Mouse (Mus musculus) spleen, adult 18-20 months (tissue): Measurements from ENCODE around the gene Tead1.
A peak's percentile ranks its signal among the peaks of the same experiment; 100 is the strongest.

ENCODE experiments used
- DNase-seq, 2 experiments: peaks; one replicate each; pipeline ENCODE4 v3.0.0; 2022; ENCODE audit warnings: mixed read lengths in 2 of 2

Tead1 gene

DNA sequence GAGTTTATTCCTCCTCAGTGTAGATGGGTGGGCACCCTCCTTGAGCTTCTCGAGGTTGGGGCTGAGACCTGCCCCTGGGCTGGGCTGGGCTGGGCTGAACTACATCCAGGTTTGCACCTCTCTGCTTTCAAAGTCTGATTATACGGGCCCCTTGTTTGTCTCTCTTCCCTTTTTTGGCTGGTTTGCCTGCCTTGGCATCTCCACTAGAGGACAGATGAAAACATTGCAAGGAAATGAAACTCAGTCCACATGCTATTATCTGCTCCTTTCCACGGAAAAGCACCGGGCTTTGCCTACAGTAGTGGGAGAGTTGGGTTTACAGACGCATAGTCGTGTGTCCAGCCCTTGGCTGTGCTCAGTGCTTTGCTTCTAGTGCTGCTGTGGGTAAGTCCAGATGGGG, 60.1 kb downstream of the Tead1 start:
- no peak for DNase-seq

DNA sequence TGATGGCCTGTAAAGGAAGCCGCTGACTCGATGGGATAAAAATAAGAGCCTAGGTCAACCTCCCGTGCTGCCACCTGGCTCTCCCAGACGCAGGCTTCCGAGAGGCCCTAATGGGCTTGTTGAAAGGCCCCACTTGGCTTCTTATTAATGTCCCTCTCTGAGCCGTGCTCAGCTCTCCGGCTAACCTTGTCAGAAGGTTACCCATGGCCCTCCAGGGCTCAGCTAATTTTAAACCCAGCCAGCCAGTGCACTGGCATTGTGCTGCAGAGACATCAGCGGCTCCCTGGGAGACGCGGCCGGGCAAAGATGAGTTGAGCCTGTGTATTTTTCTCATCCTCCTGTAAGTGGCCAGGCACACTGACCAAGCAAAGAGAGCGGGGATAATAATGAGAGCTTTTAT, 62.7 kb downstream of the Tead1 start:
- no peak for DNase-seq

DNA sequence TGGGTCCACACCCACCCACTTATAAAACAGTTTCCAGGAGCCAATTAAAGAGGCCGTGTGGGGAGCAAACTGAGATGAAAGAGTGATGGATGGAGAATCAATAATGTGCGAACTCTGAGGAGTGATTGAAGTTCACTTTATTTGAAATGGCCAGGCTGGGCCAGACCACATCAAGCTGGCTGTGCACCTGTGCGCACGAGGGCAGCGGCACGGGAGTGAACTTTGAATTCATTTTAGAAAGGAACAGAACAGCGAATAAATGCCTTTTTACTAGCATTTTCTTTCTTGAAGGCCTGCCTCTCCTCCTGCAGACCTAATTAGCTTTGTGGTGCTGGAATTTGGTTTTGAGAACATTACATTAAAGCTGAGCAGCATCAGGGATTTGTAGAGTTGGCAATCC, 63.9 kb downstream of the Tead1 start:
- no peak for DNase-seq

DNA sequence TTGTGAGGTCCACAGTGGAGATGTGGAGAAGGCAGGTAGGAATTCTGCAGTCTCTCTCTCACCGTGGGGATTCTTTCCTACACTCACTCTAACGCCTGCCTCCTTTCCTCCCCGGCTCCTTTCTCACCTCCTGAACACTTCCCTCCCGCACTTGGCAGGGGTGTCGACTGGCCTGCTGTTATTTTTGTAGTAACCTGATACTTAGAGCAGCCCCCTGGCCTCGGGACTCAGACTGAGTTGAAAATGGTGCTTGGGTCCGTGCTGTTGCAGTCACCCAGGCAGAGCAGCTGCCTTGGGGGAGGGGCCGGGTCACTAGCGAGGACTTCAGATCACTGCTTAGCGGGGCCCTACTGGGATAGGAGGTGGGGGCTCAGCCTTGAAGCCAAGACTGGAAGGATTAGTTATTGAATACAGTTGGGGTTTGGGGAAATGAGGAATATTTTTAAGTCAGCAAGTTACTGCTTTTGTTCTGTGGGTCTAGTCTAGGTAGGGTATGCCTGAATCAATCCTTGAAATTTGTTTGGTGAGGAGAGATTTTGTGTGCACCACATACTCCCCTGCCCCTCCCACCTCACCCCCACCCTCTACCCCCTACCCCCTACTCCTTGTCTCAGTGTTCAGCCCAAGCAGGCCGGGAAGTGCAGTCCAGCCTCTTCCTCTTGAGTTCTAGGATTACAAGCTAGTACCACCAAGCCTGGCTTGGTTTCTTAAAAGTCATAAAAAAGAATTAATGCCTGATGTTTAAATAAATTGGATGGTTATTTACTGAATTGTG, 64.7 kb downstream of the Tead1 start:
- no peak for DNase-seq

DNA sequence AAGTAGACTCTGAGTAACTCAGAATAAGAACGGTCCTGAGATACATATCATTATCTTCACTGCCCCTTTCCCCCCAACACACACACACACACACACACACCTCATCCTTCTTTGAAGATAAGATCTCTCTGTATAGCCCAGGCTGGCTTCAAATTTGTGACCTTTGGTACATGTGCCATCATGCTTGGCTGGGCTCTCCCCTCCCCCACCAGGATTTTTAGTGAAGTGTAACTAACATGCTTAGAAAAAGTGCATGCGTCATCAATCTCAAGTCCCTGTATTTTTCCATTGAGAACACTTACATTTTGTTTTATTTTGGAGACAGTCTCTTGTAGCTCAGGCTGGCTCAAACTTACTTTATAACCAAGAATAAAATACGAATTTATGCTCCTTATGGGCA, 68.1 kb downstream of the Tead1 start:
- DNase-seq = no peak

DNA sequence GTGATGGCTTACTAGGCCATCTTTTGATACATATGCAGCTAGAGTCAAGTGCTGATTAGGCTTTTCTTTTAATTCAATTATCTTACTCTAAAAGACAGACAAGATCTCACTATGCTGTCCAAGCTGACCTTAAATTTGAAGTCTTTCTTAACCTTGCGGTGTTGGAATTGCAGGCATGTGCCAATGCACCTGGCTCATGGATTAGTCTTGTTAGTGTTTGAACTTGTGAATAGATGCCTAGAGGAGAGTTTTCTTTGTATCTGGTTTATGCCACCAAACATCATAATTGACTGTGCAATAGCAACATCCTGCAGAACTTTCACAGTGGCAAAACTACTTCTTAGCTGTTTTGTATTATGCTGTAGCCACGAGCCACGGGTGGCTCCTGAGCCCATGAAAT, 68.7 kb downstream of the Tead1 start:
- DNase-seq = no peak

DNA sequence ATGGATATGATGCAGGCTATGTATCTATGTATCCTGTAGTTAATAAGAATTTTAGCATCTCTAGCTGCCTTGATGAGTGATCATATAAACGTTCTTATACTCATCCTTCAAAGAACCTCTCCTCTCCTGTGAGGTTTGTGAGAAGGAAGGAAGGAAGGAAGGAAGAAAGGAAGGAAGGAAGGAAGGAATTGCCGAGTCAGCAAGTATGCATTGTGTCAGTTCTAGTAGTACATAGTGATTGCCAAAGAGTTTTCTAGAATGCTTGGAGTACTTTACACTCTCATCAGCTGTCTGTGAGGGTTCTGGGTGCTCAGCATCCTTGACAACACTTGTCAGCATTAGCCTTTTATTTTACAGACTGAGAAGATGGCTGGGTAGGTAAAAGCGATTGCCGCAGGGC, 69.2 kb downstream of the Tead1 start:
- DNase-seq = no peak

DNA sequence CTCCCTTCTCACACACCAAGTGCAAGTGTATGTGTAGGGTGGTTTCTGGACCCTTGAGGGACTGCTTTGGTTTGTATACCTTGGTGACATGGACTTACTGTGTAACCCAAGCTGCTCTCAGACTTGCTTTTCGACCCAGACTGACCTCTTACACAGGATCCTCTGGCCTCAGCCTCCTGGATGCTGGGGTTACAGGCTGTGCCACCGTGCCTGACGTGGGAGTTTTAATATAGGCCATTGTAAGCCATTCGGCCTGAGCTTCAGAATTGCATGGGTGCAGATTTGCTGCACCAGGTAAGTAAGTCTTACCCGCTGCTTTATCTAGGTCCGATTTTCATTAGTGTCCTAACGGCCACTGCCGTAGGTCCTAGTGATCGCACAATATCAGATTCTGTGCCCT, 71.0 kb downstream of the Tead1 start:
- no peak for DNase-seq

- no peak for DNase-seq
These were observed 73.2 kb downstream of the Tead1 start for GRCm38 (mm10) chr7:112752311-112752710.

DNA sequence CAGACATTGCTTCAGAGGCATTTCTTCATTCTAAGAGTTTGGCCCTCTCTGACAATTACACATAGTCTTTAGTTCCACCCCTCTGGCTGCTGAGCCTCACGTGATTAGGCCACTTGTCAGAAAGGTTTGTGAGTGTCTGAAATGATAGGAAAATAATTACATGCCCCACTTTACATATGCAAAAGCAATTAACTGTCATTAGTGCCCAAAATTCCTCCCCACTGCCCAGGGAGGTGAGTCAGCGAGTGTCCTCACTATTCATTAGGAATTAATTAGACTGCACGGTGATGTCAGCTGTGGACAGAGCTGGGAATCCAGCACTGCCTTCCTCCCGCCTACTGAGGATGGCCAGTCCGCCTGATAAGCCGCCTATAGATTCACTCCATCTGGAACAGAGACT, 74.2 kb downstream of the Tead1 start:
- no peak for DNase-seq

- DNase-seq = no peak
These were observed 80.3 kb downstream of the Tead1 start for GRCm38 (mm10) chr7:112759359-112759975.

GRCm38 (mm10) chr7:112760293-112760692, 81.2 kb downstream of the Tead1 start:
- DNase-seq = no peak

GRCm38 (mm10) chr7:112760782-112761181, 81.7 kb downstream of the Tead1 start:
- DNase-seq = peak in 1 of 2 experiments; percentile 3

GRCm38 (mm10) chr7:112762870-112763269, 83.8 kb downstream of the Tead1 start:
- DNase-seq = no peak

DNA sequence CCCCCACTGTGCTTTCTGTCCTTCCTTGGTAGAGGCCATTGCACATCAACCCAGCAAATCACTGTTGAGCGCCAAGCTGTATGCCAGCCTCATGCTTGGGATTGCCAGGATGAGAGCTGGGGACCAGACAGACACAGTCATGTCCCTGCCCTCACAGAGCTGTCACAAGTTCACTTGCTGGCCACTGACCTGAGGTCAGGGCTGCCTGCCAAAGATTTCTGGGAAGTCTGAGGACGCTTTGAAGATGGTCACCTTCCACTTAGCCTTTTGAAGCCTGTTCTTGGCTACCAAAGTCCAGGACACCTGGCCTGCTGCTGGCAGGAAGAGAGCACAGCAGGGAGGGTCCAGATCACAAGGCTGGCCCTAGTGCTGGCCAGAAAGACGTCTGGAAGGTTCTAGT, 84.4 kb downstream of the Tead1 start:
- DNase-seq = no peak

DNA sequence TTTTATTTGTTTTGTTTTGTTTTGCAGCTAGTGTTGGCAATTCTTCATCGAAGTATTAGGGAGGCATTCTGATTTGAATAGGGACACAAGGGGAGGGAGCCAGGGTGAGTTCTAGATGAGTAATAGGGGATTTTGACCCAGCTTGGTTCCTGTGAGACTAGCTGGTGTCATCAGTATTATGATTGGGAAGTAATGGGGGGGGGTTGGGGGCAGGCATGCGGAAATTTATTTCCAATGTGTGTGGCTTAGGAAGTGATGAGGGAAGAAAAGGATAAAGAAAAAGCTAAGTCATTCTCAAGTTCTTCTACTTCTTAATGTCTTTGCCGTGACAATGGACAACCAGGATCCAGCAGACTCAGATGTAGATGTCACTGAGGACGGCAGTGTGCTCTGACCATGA, 85.8 kb downstream of the Tead1 start:
- DNase-seq = no peak

- DNase-seq = no peak
These were observed 90.7 kb downstream of the Tead1 start for GRCm38 (mm10) chr7:112769866-112770265.

DNA sequence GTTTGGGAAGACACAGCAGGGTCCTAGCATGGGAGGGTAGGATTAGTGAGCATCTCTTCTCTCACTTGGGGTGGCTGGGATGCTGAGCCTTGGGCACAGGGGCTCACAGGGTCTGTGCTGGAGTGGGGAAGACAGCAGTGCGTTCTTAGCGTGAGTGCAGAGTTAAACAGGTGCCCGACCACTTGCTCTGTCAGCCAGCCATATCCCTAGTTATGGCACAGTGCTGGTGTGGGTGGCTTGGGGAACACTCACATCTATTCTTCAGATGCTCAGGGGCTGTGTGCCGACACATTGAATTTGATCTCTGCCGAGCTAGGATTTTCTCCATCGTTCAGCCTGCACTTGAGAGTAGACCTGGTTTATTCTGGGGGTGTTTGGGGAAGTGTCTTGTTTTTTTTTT, 92.3 kb downstream of the Tead1 start:
- no peak for DNase-seq

- DNase-seq = no peak
These were observed 93.7 kb downstream of the Tead1 start for GRCm38 (mm10) chr7:112772777-112773176.

DNA sequence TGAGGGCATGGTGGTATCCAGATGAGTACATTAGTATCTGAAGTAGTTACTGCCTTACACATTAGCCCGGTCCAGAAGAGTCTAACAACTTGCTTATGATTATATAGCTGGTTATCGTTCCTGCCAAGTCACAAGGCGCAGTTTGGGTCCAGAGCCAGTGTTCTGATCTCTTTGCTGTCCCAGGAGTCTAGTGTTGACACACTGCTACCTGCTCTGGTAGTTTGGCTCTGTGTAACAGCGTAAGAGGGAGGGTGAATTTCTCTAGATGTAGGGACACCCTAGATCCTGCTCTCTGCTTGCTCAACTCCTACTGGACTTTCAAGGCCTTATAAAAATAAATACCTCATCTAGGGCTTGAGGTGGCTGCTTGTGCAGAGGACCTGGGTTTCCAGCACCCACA, 94.5 kb downstream of the Tead1 start:
- DNase-seq = no peak

DNA sequence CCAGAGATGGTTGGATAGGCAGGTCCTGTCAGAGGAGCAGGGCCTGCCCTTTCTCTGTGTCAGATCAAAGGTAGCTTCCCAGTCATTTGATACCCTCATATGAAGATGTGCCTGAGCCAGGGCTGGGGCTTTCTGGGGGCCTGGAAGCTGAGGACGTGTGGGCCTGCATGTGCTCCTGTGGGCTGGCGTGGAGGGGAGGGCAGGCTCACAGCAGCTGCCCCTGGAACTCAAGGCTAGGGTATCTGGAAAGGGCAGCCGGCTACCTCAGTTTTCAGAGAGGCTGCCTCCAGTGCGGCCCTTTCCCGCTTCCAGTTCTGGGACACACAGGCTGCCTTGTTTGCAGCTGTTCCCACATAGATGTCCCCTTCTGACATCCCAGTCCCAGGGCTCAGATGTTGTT, 96.7 kb downstream of the Tead1 start:
- no peak for DNase-seq

GRCm38 (mm10) chr7:112776670-112777069, 97.6 kb downstream of the Tead1 start:
- no peak for DNase-seq

DNA sequence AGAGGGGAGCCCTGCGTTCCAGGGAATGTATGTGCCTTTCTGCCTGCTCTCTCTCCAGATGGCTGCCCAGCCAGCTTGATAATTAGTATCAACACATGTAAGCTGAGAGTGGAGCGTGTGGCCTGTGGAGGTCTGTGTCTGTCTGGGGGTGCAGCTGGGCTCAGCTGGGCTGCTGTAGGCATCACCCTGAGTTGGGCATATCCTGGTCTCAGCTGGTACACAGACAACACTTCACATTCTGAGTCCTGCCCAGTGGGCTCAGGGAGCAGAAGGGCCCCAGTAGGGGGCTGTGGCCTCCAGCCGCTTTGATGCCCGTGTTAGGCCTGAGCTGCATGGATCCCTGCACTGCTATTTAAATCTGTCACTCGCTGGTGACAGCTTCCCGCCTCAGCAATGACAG, 100.5 kb downstream of the Tead1 start:
- DNase-seq = no peak

DNA sequence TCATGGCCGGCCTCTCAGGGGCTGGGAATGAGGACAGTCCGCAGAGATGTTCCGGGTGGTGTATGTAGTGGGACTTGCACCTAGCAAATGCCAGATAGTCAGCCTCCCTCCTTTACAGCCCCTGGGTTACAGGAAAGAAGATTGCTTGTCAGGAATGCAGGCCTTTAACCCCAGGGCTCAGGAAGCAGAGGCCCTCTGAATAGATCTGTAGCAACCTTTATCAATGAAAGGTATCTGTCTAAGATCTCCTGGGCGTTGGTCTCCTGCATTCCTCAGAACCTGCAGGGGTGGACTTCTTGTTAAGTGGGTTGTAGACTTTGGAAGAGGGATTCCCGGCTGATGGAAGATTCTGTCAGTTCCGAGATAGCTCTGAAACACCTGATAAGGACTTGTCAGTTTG, 101.8 kb downstream of the Tead1 start:
- no peak for DNase-seq

DNA sequence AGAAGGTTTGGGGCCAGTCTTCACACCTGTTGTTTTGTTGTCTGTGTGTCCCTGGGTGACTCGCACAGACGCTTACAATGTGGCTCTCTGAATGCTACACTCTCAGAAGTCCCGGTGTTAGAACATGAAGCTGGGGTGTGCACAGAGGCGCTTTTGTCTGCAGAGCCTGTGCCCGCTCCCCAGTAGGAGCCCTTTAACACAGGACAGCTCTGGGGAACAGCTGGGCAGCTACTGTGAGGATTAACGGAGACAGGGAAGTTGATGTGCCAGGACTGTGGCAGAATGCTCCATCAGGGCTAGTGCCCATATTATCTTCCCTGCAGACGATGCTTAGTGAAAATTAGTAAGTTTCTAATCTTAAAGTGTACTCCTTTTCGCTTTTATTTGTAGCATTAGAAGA, 102.9 kb downstream of the Tead1 start:
- no peak for DNase-seq
